Mouse (Mus musculus): ENCODE results near the gene Ptprm. TPM values are rescaled to one million over a fixed set of nuclear protein-coding genes. Genes with fewer than 3 reads are reported as not detected.

Gene Ptprm
- polyA plus RNA-seq, 1 experiment from 2014 or later: 19.5 TPM

GRCm38 (mm10) chr17:67133026-67133425 lies 221.2 kb downstream of the Ptprm start:
- H3K4me1 ChIP-seq (ENCODE audit: control insufficient read depth in 2 of 2, insufficient read depth in 2 of 2, low read length in 2 of 2): peaks cover 25 to 46% of the 10 kb centered on the region in 2 experiments
- H3K9me3 ChIP-seq (ENCODE audit: control insufficient read depth, low read length): no peaks in the 10 kb centered on the region
- no peaks in the 10 kb centered on the region for H3K36me3 ChIP-seq (ENCODE audit: control insufficient read depth, insufficient read depth, low read length)
- WGBS: 77% methylated on average over 4 of the region's 4 CpGs
- peak overlapping the region; percentile 80 to 82; a peak in 3 of 4 replicates for H3K27ac ChIP-seq (replicated peaks in 1 of 2; ENCODE audit: control insufficient read depth in 1 of 2, insufficient read depth in 1 of 2, low read depth in 2 of 2, low read length in 2 of 2)
- no peak overlapping the region for H3K4me3 ChIP-seq (ENCODE audit: control insufficient read depth in 1 of 2, insufficient read depth in 1 of 2, low read depth in 1 of 2, low read length in 2 of 2)
- no peak overlapping the region for H3K9ac ChIP-seq (ENCODE audit: low read length)
- no peaks in the 10 kb centered on the region for H3K27me3 ChIP-seq (ENCODE audit: control insufficient read depth, insufficient read depth, low read length)
- ATAC-seq (ENCODE audit: insufficient number of reproducible peaks, insufficient read depth, low FRiP score, low read depth): no peak
- H3K4me2 ChIP-seq (ENCODE audit: low read length): peak overlapping the region; percentile 48

GRCm38 (mm10) chr17:67127530-67127929 lies 226.7 kb downstream of the Ptprm start:
- no peak overlapping the region for H3K4me3 ChIP-seq (ENCODE audit: control insufficient read depth in 1 of 2, insufficient read depth in 1 of 2, low read depth in 1 of 2, low read length in 2 of 2)
- H3K9ac ChIP-seq (ENCODE audit: low read length): no peak overlapping the region
- no peaks in the 10 kb centered on the region for H3K36me3 ChIP-seq (ENCODE audit: control insufficient read depth, insufficient read depth, low read length)
- no peak overlapping the region for H3K27ac ChIP-seq (replicated peaks in 1 of 2; ENCODE audit: control insufficient read depth in 1 of 2, insufficient read depth in 1 of 2, low read depth in 2 of 2, low read length in 2 of 2)
- WGBS: 80% methylated on average over 7 of the region's 7 CpGs
- H3K27me3 ChIP-seq (ENCODE audit: control insufficient read depth, insufficient read depth, low read length): no peaks in the 10 kb centered on the region
- peaks cover 0 to 7% of the 10 kb centered on the region in 2 experiments; a peak in 3 of 4 replicates for H3K4me1 ChIP-seq (ENCODE audit: control insufficient read depth in 2 of 2, insufficient read depth in 2 of 2, low read length in 2 of 2)
- no peak for ATAC-seq (ENCODE audit: insufficient number of reproducible peaks, insufficient read depth, low FRiP score, low read depth)
- H3K4me2 ChIP-seq (ENCODE audit: low read length): no peak overlapping the region
- no peaks in the 10 kb centered on the region for H3K9me3 ChIP-seq (ENCODE audit: control insufficient read depth, low read length)

GRCm38 (mm10) chr17:67125596-67125995 lies 228.7 kb downstream of the Ptprm start:
- ATAC-seq (ENCODE audit: insufficient number of reproducible peaks, insufficient read depth, low FRiP score, low read depth): no peak
- no peak overlapping the region for H3K9ac ChIP-seq (ENCODE audit: low read length)
- H3K4me2 ChIP-seq (ENCODE audit: low read length): no peak overlapping the region
- no peaks in the 10 kb centered on the region for H3K36me3 ChIP-seq (ENCODE audit: control insufficient read depth, insufficient read depth, low read length)
- peaks cover 0 to 6% of the 10 kb centered on the region in 2 experiments; a peak in 1 of 4 replicates for H3K4me1 ChIP-seq (ENCODE audit: control insufficient read depth in 2 of 2, insufficient read depth in 2 of 2, low read length in 2 of 2)
- H3K27ac ChIP-seq (replicated peaks in 1 of 2; ENCODE audit: control insufficient read depth in 1 of 2, insufficient read depth in 1 of 2, low read depth in 2 of 2, low read length in 2 of 2): no peak overlapping the region
- 70% methylated on average over 4 of the region's 4 CpGs for WGBS
- H3K9me3 ChIP-seq (ENCODE audit: control insufficient read depth, low read length): no peaks in the 10 kb centered on the region
- H3K4me3 ChIP-seq (ENCODE audit: control insufficient read depth in 1 of 2, insufficient read depth in 1 of 2, low read depth in 1 of 2, low read length in 2 of 2): no peak overlapping the region
- no peaks in the 10 kb centered on the region for H3K27me3 ChIP-seq (ENCODE audit: control insufficient read depth, insufficient read depth, low read length)

- Histone ChIP-seq H3K27ac (replicated peaks in 1 of 2; ENCODE audit: control insufficient read depth in 1 of 2, insufficient read depth in 1 of 2, low read depth in 2 of 2, low read length in 2 of 2) (no peak overlapping the region), H3K4me1 (ENCODE audit: control insufficient read depth in 2 of 2, insufficient read depth in 2 of 2, low read length in 2 of 2) (peaks cover 0 to 6% of the 10 kb centered on the region in 2 experiments; a peak in 1 of 4 replicates), H3K9me3 (ENCODE audit: control insufficient read depth, low read length) (no peaks in the 10 kb centered on the region), H3K27me3 (ENCODE audit: control insufficient read depth, insufficient read depth, low read length) (no peaks in the 10 kb centered on the region), H3K4me3 (ENCODE audit: control insufficient read depth in 1 of 2, insufficient read depth in 1 of 2, low read depth in 1 of 2, low read length in 2 of 2) (no peak overlapping the region), H3K9ac (ENCODE audit: low read length) (no peak overlapping the region), H3K36me3 (ENCODE audit: control insufficient read depth, insufficient read depth, low read length) (no peaks in the 10 kb centered on the region), H3K4me2 (ENCODE audit: low read length) (no peak overlapping the region)
- 76% methylated on average over 5 of the region's 5 CpGs for WGBS
- no peak for ATAC-seq (ENCODE audit: insufficient number of reproducible peaks, insufficient read depth, low FRiP score, low read depth)
Measured at GRCm38 (mm10) chr17:67124294-67124693, 230.0 kb downstream of the Ptprm start.

- Histone ChIP-seq H3K36me3 (ENCODE audit: control insufficient read depth, insufficient read depth, low read length) (no peaks in the 10 kb centered on the region), H3K4me1 (ENCODE audit: control insufficient read depth in 2 of 2, insufficient read depth in 2 of 2, low read length in 2 of 2) (peaks cover 0 to 6% of the 10 kb centered on the region in 2 experiments; a peak in 1 of 4 replicates), H3K4me2 (ENCODE audit: low read length) (no peak overlapping the region), H3K9me3 (ENCODE audit: control insufficient read depth, low read length) (no peaks in the 10 kb centered on the region), H3K27ac (replicated peaks in 1 of 2; ENCODE audit: control insufficient read depth in 1 of 2, insufficient read depth in 1 of 2, low read depth in 2 of 2, low read length in 2 of 2) (no peak overlapping the region), H3K4me3 (ENCODE audit: control insufficient read depth in 1 of 2, insufficient read depth in 1 of 2, low read depth in 1 of 2, low read length in 2 of 2) (no peak overlapping the region), H3K9ac (ENCODE audit: low read length) (no peak overlapping the region), H3K27me3 (ENCODE audit: control insufficient read depth, insufficient read depth, low read length) (no peaks in the 10 kb centered on the region)
- no peak for ATAC-seq (ENCODE audit: insufficient number of reproducible peaks, insufficient read depth, low FRiP score, low read depth)
- 87% methylated on average over 5 of the region's 5 CpGs for WGBS
Measured at GRCm38 (mm10) chr17:67123722-67124121, 230.5 kb downstream of the Ptprm start.

GRCm38 (mm10) chr17:67120863-67121262 lies 233.4 kb downstream of the Ptprm start:
- no peaks in the 10 kb centered on the region for H3K4me1 ChIP-seq (ENCODE audit: control insufficient read depth in 2 of 2, insufficient read depth in 2 of 2, low read length in 2 of 2)
- H3K36me3 ChIP-seq (ENCODE audit: control insufficient read depth, insufficient read depth, low read length): no peaks in the 10 kb centered on the region
- WGBS: 57% methylated on average over 5 of the region's 5 CpGs
- H3K4me3 ChIP-seq (ENCODE audit: control insufficient read depth in 1 of 2, insufficient read depth in 1 of 2, low read depth in 1 of 2, low read length in 2 of 2): no peak overlapping the region
- H3K9ac ChIP-seq (ENCODE audit: low read length): no peak overlapping the region
- H3K4me2 ChIP-seq (ENCODE audit: low read length): no peak overlapping the region
- no peaks in the 10 kb centered on the region for H3K9me3 ChIP-seq (ENCODE audit: control insufficient read depth, low read length)
- H3K27ac ChIP-seq (replicated peaks in 1 of 2; ENCODE audit: control insufficient read depth in 1 of 2, insufficient read depth in 1 of 2, low read depth in 2 of 2, low read length in 2 of 2): no peak overlapping the region
- H3K27me3 ChIP-seq (ENCODE audit: control insufficient read depth, insufficient read depth, low read length): no peaks in the 10 kb centered on the region
- no peak for ATAC-seq (ENCODE audit: insufficient number of reproducible peaks, insufficient read depth, low FRiP score, low read depth)

- H3K4me3 ChIP-seq (ENCODE audit: control insufficient read depth in 1 of 2, insufficient read depth in 1 of 2, low read depth in 1 of 2, low read length in 2 of 2): no peak overlapping the region
- WGBS: 68% methylated on average over 7 of the region's 7 CpGs
- no peaks in the 10 kb centered on the region for H3K36me3 ChIP-seq (ENCODE audit: control insufficient read depth, insufficient read depth, low read length)
- no peak overlapping the region for H3K4me2 ChIP-seq (ENCODE audit: low read length)
- ATAC-seq (ENCODE audit: insufficient number of reproducible peaks, insufficient read depth, low FRiP score, low read depth): no peak
- H3K9ac ChIP-seq (ENCODE audit: low read length): no peak overlapping the region
- H3K27me3 ChIP-seq (ENCODE audit: control insufficient read depth, insufficient read depth, low read length): no peaks in the 10 kb centered on the region
- no peaks in the 10 kb centered on the region for H3K9me3 ChIP-seq (ENCODE audit: control insufficient read depth, low read length)
- H3K27ac ChIP-seq (replicated peaks in 1 of 2; ENCODE audit: control insufficient read depth in 1 of 2, insufficient read depth in 1 of 2, low read depth in 2 of 2, low read length in 2 of 2): no peak overlapping the region
- peaks cover 0 to 2% of the 10 kb centered on the region in 2 experiments; a peak in 1 of 4 replicates for H3K4me1 ChIP-seq (ENCODE audit: control insufficient read depth in 2 of 2, insufficient read depth in 2 of 2, low read length in 2 of 2)
Measured at GRCm38 (mm10) chr17:67118676-67119340, 235.4 kb downstream of the Ptprm start.

- no peak overlapping the region for H3K27ac ChIP-seq (replicated peaks in 1 of 2; ENCODE audit: control insufficient read depth in 1 of 2, insufficient read depth in 1 of 2, low read depth in 2 of 2, low read length in 2 of 2)
- 26% methylated on average over 2 of the region's 2 CpGs for WGBS
- no peaks in the 10 kb centered on the region for H3K9me3 ChIP-seq (ENCODE audit: control insufficient read depth, low read length)
- H3K27me3 ChIP-seq (ENCODE audit: control insufficient read depth, insufficient read depth, low read length): no peaks in the 10 kb centered on the region
- no peak overlapping the region for H3K4me2 ChIP-seq (ENCODE audit: low read length)
- no peaks in the 10 kb centered on the region for H3K36me3 ChIP-seq (ENCODE audit: control insufficient read depth, insufficient read depth, low read length)
- H3K4me1 ChIP-seq (ENCODE audit: control insufficient read depth in 2 of 2, insufficient read depth in 2 of 2, low read length in 2 of 2): peaks cover 0 to 2% of the 10 kb centered on the region in 2 experiments; a peak in 1 of 4 replicates
- H3K4me3 ChIP-seq (ENCODE audit: control insufficient read depth in 1 of 2, insufficient read depth in 1 of 2, low read depth in 1 of 2, low read length in 2 of 2): no peak overlapping the region
- no peak; the same call in 1 of the 2 replicates for ATAC-seq (ENCODE audit: insufficient number of reproducible peaks, insufficient read depth, low FRiP score, low read depth)
- no peak overlapping the region for H3K9ac ChIP-seq (ENCODE audit: low read length)
Measured at GRCm38 (mm10) chr17:67114842-67115241, 239.4 kb downstream of the Ptprm start.
